Mouse (Mus musculus) forebrain, postnatal 0 days (tissue): ENCODE results near the gene Rnf150. TPM values are rescaled to one million over a fixed set of nuclear protein-coding genes. Genes with fewer than 3 reads are reported as not detected.

Experiments used
- ATAC-seq: fragments of 200-750 bp; cut with Nextera tagmentation; 2 replicates; pipeline ENCODE4 v1.8.0; 2017; ENCODE audit warnings: mild to moderate bottlenecking, moderate library complexity
- DNase-seq: peaks from one replicate; pipeline ENCODE4 v3.0.0-alpha.2; 2015
- H3K27ac ChIP-seq: fragments of 300-500 bp; sonication (generic); 2 replicates; pipeline ENCODE4 v1.5.1; 2014; ENCODE audit warnings: low read depth, mild to moderate bottlenecking, antibody characterized with exemption, low read length, moderate library complexity, mixed read lengths
- H3K27me3 ChIP-seq: fragments of 300-500 bp; sonication (generic); 2 replicates; pipeline ENCODE4 v1.6.1; 2014; ENCODE audit warnings: mild to moderate bottlenecking, low read length, mixed read lengths; ENCODE audit not compliant: insufficient read depth
- H3K36me3 ChIP-seq: fragments of 300-500 bp; sonication (generic); 2 replicates; pipeline ENCODE4 v1.6.1; 2014; ENCODE audit warnings: mild to moderate bottlenecking, moderate library complexity; ENCODE audit not compliant: insufficient read depth
- H3K4me1 ChIP-seq: fragments of 300-500 bp; sonication (generic); 2 replicates; pipeline ENCODE4 v1.6.1; 2014; ENCODE audit warnings: antibody characterized with exemption; ENCODE audit not compliant: insufficient read depth
- H3K4me2 ChIP-seq: fragments of 300-500 bp; sonication (generic); 2 replicates; pipeline ENCODE4 v1.6.1; 2014; ENCODE audit warnings: low read depth, mild to moderate bottlenecking, moderate library complexity
- H3K4me3 ChIP-seq: fragments of 300-500 bp; sonication (generic); 2 replicates; pipeline ENCODE4 v1.5.1; 2014; ENCODE audit warnings: low read depth, low read length, mixed read lengths
- H3K9ac ChIP-seq: fragments of 300-500 bp; sonication (generic); 2 replicates; pipeline ENCODE4 v1.6.1; 2014; ENCODE audit warnings: mild to moderate bottlenecking
- H3K9me3 ChIP-seq: fragments of 300-500 bp; sonication (generic); 2 replicates; pipeline ENCODE4 v1.6.1; 2016; ENCODE audit warnings: low read length
- CTCF ChIP-seq: sonication (generic); IDR thresholded peaks from 2 replicates; pipeline ENCODE4 v1.5.1; 2016; ENCODE audit warnings: antibody characterized with exemption, control low read depth, low read depth
- WGBS: fragments of 180-500 bp; shearing (Covaris S2); extraction: QIAGEN DNeasy Blood & Tissue Kit; methylation state at CpG from one replicate; pipeline ENCODE4 v1.1.7; 2014; 5-methylcytosine and 5-hydroxymethylcytosine counted together
- polyA plus RNA-seq: library from polyadenylated mRNA; unstranded; fragments of >200 nt; fragmentation: Nextera tagmentation; extraction: Ambion mirVana; gene quantifications from 2 replicates; pipeline ENCODE4 v1.2.1, GENCODE M21; 2015
- total RNA-seq: library from RNA; depleted of rRNA; stranded (reverse); fragments of >200 nt; gene quantifications from 2 replicates; pipeline ENCODE4 v1.2.3, GENCODE M21; 2014; rRNA removed

The Rnf150 gene
- total and polyA plus RNA-seq, 2 experiments from 2014 or later = 1.3 to 12.3 TPM

DNA sequence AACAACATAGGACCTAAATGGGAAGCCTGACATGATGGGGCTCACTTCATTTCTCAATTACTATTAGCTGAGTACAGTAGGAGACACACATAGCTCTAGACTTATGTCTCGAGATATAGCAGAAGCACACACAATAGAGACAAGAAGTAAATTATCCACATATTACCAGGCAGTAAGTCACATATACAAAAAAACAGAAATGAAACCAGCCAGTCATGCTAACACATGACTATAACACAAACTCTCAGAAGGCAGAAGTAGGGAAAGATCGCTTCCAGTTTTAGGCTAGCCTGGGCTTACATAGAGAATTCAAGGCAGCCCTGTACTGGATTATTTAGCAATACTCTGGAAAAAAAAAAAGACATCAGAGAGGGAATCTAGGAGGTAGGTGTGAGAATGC lies 240.8 kb downstream of the Rnf150 start:
- no peaks in the 10 kb centered on the region for H3K4me1 ChIP-seq
- DNase-seq (no peak), ATAC-seq (no peak)
- H3K4me3 ChIP-seq = no peak overlapping the region
- no peaks in the 10 kb centered on the region for H3K36me3 ChIP-seq
- TF ChIP-seq CTCF = no peak
- H3K27ac ChIP-seq = no peak overlapping the region
- H3K9ac ChIP-seq = no peak overlapping the region
- no peaks in the 10 kb centered on the region for H3K27me3 ChIP-seq
- 89% methylated on average over 2 of the region's 2 CpGs for WGBS
- no peaks in the 10 kb centered on the region for H3K9me3 ChIP-seq
- H3K4me2 ChIP-seq = no peak overlapping the region

DNA sequence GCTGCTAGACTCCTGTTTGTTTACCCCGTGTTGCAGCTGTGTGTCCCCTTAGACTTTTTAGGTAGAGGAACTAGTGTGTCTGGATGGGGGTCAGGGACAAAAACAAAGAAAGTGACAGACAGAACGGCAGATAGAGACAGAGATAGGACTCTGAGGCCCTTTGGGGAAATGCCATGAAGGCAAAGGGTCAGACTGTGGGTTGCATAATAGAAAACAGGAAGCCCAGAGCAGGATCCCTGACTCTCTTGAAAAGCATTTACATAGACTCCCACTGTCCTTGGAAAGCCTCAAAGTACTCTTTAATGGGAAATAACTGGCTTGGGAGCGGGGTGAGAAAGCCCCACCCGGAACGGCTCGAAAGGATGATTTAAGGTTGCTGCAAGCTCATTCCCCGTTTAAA lies 246.6 kb downstream of the Rnf150 start:
- H3K9ac ChIP-seq = no peak overlapping the region
- no peak overlapping the region for H3K27ac ChIP-seq
- H3K36me3 ChIP-seq = no peaks in the 10 kb centered on the region
- H3K4me3 ChIP-seq = no peak overlapping the region
- H3K4me2 ChIP-seq = no peak overlapping the region
- H3K27me3 ChIP-seq = no peaks in the 10 kb centered on the region
- H3K4me1 ChIP-seq = no peaks in the 10 kb centered on the region
- ATAC-seq (no peak), DNase-seq (no peak)
- no peak for TF ChIP-seq CTCF
- H3K9me3 ChIP-seq = no peaks in the 10 kb centered on the region
- 86% methylated on average over 7 of the region's 7 CpGs for WGBS

DNA sequence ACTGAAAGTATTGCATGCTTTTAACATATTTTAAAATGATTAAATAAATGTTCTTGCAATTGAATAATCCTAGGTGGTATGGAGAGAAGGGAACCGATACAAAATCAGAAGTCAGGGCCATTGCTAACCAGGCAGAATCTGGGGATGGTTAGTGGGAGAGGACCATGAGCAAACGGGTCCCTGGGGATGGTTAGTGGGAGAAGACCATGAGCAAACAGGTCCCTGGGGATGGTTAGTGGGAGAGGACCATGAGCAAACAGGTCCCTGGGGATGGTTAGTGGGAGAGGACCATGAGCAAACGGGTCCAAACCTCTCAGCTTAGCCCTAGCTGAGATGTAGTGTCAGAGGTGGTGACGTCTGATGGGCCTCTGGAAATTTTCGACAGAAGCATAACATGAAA lies 247.0 kb downstream of the Rnf150 start:
- ATAC-seq = no peak
- H3K4me1 ChIP-seq = no peaks in the 10 kb centered on the region
- no peaks in the 10 kb centered on the region for H3K36me3 ChIP-seq
- H3K9ac ChIP-seq = no peak overlapping the region
- 91% methylated on average over 5 of the region's 5 CpGs for WGBS
- no peak for DNase-seq
- no peak overlapping the region for H3K27ac ChIP-seq
- H3K4me3 ChIP-seq = no peak overlapping the region
- H3K4me2 ChIP-seq = no peak overlapping the region
- H3K9me3 ChIP-seq = no peaks in the 10 kb centered on the region
- H3K27me3 ChIP-seq = no peaks in the 10 kb centered on the region
- TF ChIP-seq CTCF = no peak

GRCm38 (mm10) chr8:83135086-83135485 lies 271.9 kb downstream of the Rnf150 start:
- no peaks in the 10 kb centered on the region for H3K4me1 ChIP-seq
- DNase-seq (no peak), ATAC-seq (no peak)
- H3K27ac ChIP-seq = no peak overlapping the region
- WGBS = 64% methylated on average over 2 of the region's 2 CpGs
- TF ChIP-seq CTCF = no peak
- no peaks in the 10 kb centered on the region for H3K36me3 ChIP-seq
- no peaks in the 10 kb centered on the region for H3K9me3 ChIP-seq
- no peak overlapping the region for H3K9ac ChIP-seq
- H3K4me2 ChIP-seq = no peak overlapping the region
- H3K4me3 ChIP-seq = no peak overlapping the region
- no peaks in the 10 kb centered on the region for H3K27me3 ChIP-seq

- no peak overlapping the region for H3K9ac ChIP-seq
- TF ChIP-seq CTCF = no peak
- no peaks in the 10 kb centered on the region for H3K9me3 ChIP-seq
- H3K27me3 ChIP-seq = no peaks in the 10 kb centered on the region
- no peak overlapping the region for H3K4me2 ChIP-seq
- H3K4me3 ChIP-seq = no peak overlapping the region
- ATAC-seq (no peak), DNase-seq (no peak)
- H3K36me3 ChIP-seq = no peaks in the 10 kb centered on the region
- no peak overlapping the region for H3K27ac ChIP-seq
- no peaks in the 10 kb centered on the region for H3K4me1 ChIP-seq
- WGBS = 75% methylated on average over 1 of the region's 1 CpGs
These were observed 276.9 kb downstream of the Rnf150 start for GRCm38 (mm10) chr8:83140068-83140467.

GRCm38 (mm10) chr8:83140701-83141111 lies 277.6 kb downstream of the Rnf150 start:
- TF ChIP-seq CTCF = no peak
- ATAC-seq (no peak), DNase-seq (no peak)
- WGBS = 82% methylated on average over 3 of the region's 3 CpGs
- no peak overlapping the region for H3K27ac ChIP-seq
- H3K9ac ChIP-seq = no peak overlapping the region
- no peaks in the 10 kb centered on the region for H3K27me3 ChIP-seq
- H3K9me3 ChIP-seq = no peaks in the 10 kb centered on the region
- no peaks in the 10 kb centered on the region for H3K36me3 ChIP-seq
- no peak overlapping the region for H3K4me3 ChIP-seq
- H3K4me2 ChIP-seq = no peak overlapping the region
- no peaks in the 10 kb centered on the region for H3K4me1 ChIP-seq

Other genes with a start within 250 kb of the Rnf150 start
- gene Zfp330, start 89.2 kb upstream of the Rnf150 start, total RNA-seq = 61.9 and 81.2 TPM in 2 replicates
- 72.3 and 73.8 TPM in 2 replicates for gene Zfp330, start 89.2 kb upstream of the Rnf150 start, polyA plus RNA-seq